Mouse (Mus musculus) midbrain, embryonic 13.5 days (tissue): Measurements from ENCODE around the gene Pts. TPM values are rescaled to one million over a fixed set of nuclear protein-coding genes. Genes with fewer than 3 reads are reported as not detected.

Experiments used
- ATAC-seq: fragments of 200-750 bp; cut with Nextera tagmentation; 2 replicates; pipeline ENCODE4 v1.8.0; 2017; ENCODE audit warnings: mild to moderate bottlenecking, moderate TSS enrichment, moderate library complexity
- H3K27ac ChIP-seq: fragments of 300-500 bp; sonication (generic); 2 replicates; pipeline ENCODE4 v1.5.1; 2015; ENCODE audit warnings: inconsistent platforms, mild to moderate bottlenecking, moderate library complexity
- H3K27me3 ChIP-seq: fragments of 300-500 bp; sonication (generic); 2 replicates; pipeline ENCODE4 v1.6.1; 2015; ENCODE audit warnings: mild to moderate bottlenecking, inconsistent platforms
- H3K36me3 ChIP-seq: fragments of 300-500 bp; sonication (generic); 2 replicates; pipeline ENCODE4 v1.6.1; 2015; ENCODE audit warnings: mild to moderate bottlenecking, inconsistent platforms
- H3K4me1 ChIP-seq: fragments of 300-500 bp; sonication (generic); replicated peaks from 2 replicates; pipeline ENCODE4 v1.6.1; 2015; ENCODE audit warnings: inconsistent platforms
- H3K4me2 ChIP-seq: fragments of 300-500 bp; sonication (generic); replicated peaks from 2 replicates; pipeline ENCODE4 v1.6.1; 2015; ENCODE audit warnings: moderate library complexity, mild to moderate bottlenecking, inconsistent platforms
- H3K4me3 ChIP-seq: fragments of 300-500 bp; sonication (generic); replicated peaks from 2 replicates; pipeline ENCODE4 v1.5.1; 2015; ENCODE audit warnings: mild to moderate bottlenecking, inconsistent platforms
- H3K9ac ChIP-seq: fragments of 300-500 bp; sonication (generic); replicated peaks from 2 replicates; pipeline ENCODE4 v1.6.1; 2015; ENCODE audit warnings: mild to moderate bottlenecking, inconsistent platforms
- H3K9me3 ChIP-seq: fragments of 300-500 bp; sonication (generic); 2 replicates; pipeline ENCODE4 v1.6.1; 2016; ENCODE audit warnings: mild to moderate bottlenecking, inconsistent platforms
- whole genome bisulfite sequencing: fragments of 180-500 bp; shearing (Covaris S2); methylation state at CpG from one replicate; pipeline ENCODE4 v1.1.7; 2015; 5-methylcytosine and 5-hydroxymethylcytosine counted together
- polyA plus RNA-seq: library from polyadenylated mRNA; unstranded; fragments of >200 nt; fragmentation: Nextera tagmentation; extraction: Ambion mirVana; gene quantifications from 2 replicates; pipeline ENCODE4 v1.2.1, GENCODE M21; 2015

Pts gene
- polyA plus RNA-seq, 1 experiment from 2014 or later, result 115 TPM

GRCm38 (mm10) chr9:50524936-50525335 is 3.6 kb downstream of the Pts start:
- Histone ChIP-seq H3K4me3 (no peak overlapping the region), H3K4me1 (peaks cover 15% of the 10 kb centered on the region), H3K27ac (no peak overlapping the region), H3K36me3 (peaks cover 17% of the 10 kb centered on the region), H3K9me3 (no peaks in the 10 kb centered on the region), H3K27me3 (no peaks in the 10 kb centered on the region), H3K4me2 (no peak overlapping the region), H3K9ac (no peak overlapping the region)
- WGBS, result 92% methylated on average over 5 of the region's 5 CpGs
- no peak for ATAC-seq

DNA sequence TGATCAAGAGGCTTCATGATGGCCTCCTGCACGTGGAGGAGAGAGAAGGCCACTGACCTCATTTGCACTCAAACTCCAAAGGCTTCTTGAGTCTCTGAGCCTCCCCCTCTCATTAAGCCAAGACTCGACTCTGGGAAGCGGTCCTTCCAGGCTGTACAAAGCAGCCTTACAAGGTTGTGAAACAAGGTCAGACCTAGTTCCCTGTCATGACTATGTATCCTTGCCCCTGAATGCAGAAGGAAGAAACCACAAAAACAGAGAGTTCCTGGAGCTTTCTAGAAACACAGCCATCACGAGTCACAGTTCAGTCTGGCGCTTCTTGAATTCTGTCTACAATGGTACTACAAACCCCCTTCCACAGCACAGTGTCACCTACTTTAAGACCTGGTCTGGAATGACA is 6.0 kb downstream of the Pts start:
- H3K27me3 ChIP-seq, result no peaks in the 10 kb centered on the region
- whole genome bisulfite sequencing, result 81% methylated on average over 5 of the region's 5 CpGs
- no peak overlapping the region for H3K4me2 ChIP-seq
- no peak overlapping the region for H3K9ac ChIP-seq
- H3K36me3 ChIP-seq, result peaks cover 17% of the 10 kb centered on the region
- H3K9me3 ChIP-seq, result no peaks in the 10 kb centered on the region
- H3K27ac ChIP-seq, result no peak overlapping the region
- ATAC-seq, result no peak
- H3K4me3 ChIP-seq, result no peak overlapping the region
- peaks cover 9% of the 10 kb centered on the region for H3K4me1 ChIP-seq

- H3K4me3 ChIP-seq, result no peak overlapping the region
- no peak for ATAC-seq
Measured at GRCm38 (mm10) chr9:50521562-50521961, 7.0 kb downstream of the Pts start.

DNA sequence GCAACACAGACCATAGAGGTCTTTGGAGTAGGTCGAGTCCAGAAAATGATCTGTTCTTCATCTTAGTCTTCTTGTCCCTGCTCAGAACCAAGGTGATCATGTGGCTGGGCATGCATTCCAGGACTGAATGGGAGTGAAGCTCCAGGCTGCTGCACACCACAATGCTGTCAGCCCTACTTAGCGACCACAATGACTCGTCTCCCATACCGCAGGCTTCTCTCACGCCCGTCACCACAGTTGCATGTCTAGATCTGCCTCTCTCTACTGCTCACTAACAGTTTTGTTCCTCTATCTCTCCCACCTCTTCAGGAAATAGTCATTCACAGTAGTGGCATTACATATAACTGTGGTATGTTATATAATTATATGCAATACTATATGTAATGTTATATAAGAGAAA is 7.8 kb downstream of the Pts start:
- Histone ChIP-seq H3K4me3 (no peak overlapping the region), H3K4me1 (no peaks in the 10 kb centered on the region), H3K4me2 (no peak overlapping the region), H3K27me3 (no peaks in the 10 kb centered on the region), H3K36me3 (peaks cover 17% of the 10 kb centered on the region), H3K9ac (no peak overlapping the region), H3K9me3 (no peaks in the 10 kb centered on the region), H3K27ac (no peak overlapping the region)
- ATAC-seq, result no peak
- 88% methylated on average over 6 of the region's 6 CpGs for WGBS

More at GRCm38 (mm10) chr9:50521562-50521961, 7.0 kb downstream of the Pts start:
- H3K27me3 ChIP-seq, result no peaks in the 10 kb centered on the region
- 65% methylated on average over 2 of the region's 2 CpGs for WGBS
- H3K4me2 ChIP-seq, result no peak overlapping the region
- H3K9ac ChIP-seq, result no peak overlapping the region
- H3K9me3 ChIP-seq, result no peaks in the 10 kb centered on the region
- peaks cover 17% of the 10 kb centered on the region for H3K36me3 ChIP-seq
- H3K4me1 ChIP-seq, result peaks cover under 1% of the 10 kb centered on the region; the same call in 1 of the 2 replicates
- H3K27ac ChIP-seq, result no peak overlapping the region

DNA sequence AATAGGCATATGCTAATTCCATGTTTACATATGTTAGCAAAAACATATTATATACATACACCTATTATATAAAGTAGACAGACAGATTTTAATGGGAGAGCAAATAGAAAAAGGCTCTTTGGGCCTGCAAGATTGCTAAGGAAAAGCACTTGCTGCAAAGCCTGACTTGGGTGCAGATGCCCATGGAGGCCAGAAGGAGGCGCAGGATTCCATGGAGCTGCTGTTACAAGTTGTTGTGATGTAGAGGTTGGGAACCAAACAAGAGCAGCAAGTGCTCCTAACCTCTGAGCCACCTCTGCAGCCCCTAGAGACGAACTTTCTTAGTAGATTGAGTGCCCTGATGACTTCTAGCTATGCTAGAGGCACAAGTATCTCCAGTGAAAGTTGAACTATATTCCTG is 9.7 kb downstream of the Pts start:
- H3K9me3 ChIP-seq, result no peaks in the 10 kb centered on the region
- H3K4me1 ChIP-seq, result no peaks in the 10 kb centered on the region
- 17% methylated on average over 2 of the region's 2 CpGs for whole genome bisulfite sequencing
- H3K4me2 ChIP-seq, result no peak overlapping the region
- no peak overlapping the region for H3K27ac ChIP-seq
- no peak overlapping the region for H3K4me3 ChIP-seq
- no peaks in the 10 kb centered on the region for H3K27me3 ChIP-seq
- no peak for ATAC-seq
- peaks cover 7% of the 10 kb centered on the region; the same call in 1 of the 2 replicates for H3K36me3 ChIP-seq
- H3K9ac ChIP-seq, result no peak overlapping the region

- Histone ChIP-seq H3K9ac (no peak overlapping the region), H3K4me2 (no peak overlapping the region), H3K4me3 (no peak overlapping the region), H3K27ac (no peak overlapping the region), H3K9me3 (no peaks in the 10 kb centered on the region), H3K4me1 (no peaks in the 10 kb centered on the region), H3K27me3 (no peaks in the 10 kb centered on the region), H3K36me3 (peaks cover under 1% of the 10 kb centered on the region; the same call in 1 of the 2 replicates)
- 94% methylated on average over 5 of the region's 5 CpGs for WGBS
- no peak for ATAC-seq
Measured at GRCm38 (mm10) chr9:50515462-50515861, 13.1 kb downstream of the Pts start.

- H3K4me3 ChIP-seq, result no peak overlapping the region
- H3K27me3 ChIP-seq, result no peaks in the 10 kb centered on the region
- H3K4me2 ChIP-seq, result no peak overlapping the region
- no peak overlapping the region for H3K9ac ChIP-seq
- ATAC-seq, result no peak
- H3K27ac ChIP-seq, result no peak overlapping the region
- no peaks in the 10 kb centered on the region for H3K9me3 ChIP-seq
- H3K36me3 ChIP-seq, result no peaks in the 10 kb centered on the region
- H3K4me1 ChIP-seq, result no peaks in the 10 kb centered on the region
- WGBS, result 83% methylated on average over 7 of the region's 7 CpGs
Measured at GRCm38 (mm10) chr9:50507570-50507969, 21.0 kb downstream of the Pts start.

DNA sequence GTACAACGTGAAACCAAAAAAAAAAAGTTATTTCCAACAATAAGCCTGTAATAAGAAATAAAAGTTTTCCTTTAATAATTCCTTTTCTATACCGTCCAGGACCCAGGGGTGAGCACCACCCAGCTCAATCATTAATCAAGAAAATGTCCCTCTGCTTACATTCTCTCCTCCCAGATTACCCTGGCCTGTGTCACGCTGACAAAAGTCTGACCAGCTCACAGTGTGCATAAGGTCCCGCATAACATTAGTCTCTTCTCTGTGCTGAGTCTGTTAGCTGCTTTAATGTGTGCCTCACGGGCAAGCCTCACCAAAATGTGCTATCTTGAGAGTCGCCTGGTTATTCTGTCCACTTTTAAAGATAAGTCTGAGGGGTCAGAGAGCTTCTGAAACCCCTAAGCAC is 23.1 kb downstream of the Pts start:
- H3K4me1 ChIP-seq, result peaks cover 6% of the 10 kb centered on the region; the same call in 1 of the 2 replicates
- H3K4me2 ChIP-seq, result no peak overlapping the region
- ATAC-seq, result no peak
- 62% methylated on average over 6 of the region's 6 CpGs for WGBS
- no peak overlapping the region for H3K9ac ChIP-seq
- no peak overlapping the region for H3K27ac ChIP-seq
- H3K27me3 ChIP-seq, result no peaks in the 10 kb centered on the region
- no peak overlapping the region for H3K4me3 ChIP-seq
- H3K9me3 ChIP-seq, result no peaks in the 10 kb centered on the region
- no peaks in the 10 kb centered on the region for H3K36me3 ChIP-seq

DNA sequence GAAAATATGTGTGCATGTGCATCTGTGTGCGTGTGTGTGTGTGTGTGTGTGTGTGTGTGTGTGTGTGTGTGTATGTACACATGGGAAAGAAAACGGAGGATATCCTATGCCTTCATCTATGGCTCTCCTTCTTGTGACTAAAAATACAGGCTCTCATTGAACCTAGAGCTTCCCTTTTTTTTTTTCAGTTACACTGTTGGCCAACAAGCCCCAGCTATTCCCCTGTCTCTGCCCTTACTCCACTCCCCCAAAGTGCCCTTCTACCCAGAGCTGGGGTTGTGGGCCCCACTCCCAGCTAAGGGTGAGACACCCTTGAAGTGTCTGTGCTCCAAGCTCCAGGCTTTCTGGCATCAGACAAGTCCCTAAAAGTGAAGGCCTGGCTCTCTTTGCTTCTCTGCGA is 25.6 kb downstream of the Pts start:
- no peak overlapping the region for H3K4me3 ChIP-seq
- ATAC-seq, result no peak
- no peak overlapping the region for H3K27ac ChIP-seq
- H3K36me3 ChIP-seq, result no peaks in the 10 kb centered on the region
- no peaks in the 10 kb centered on the region for H3K9me3 ChIP-seq
- H3K4me2 ChIP-seq, result no peak overlapping the region
- H3K4me1 ChIP-seq, result peaks cover 6% of the 10 kb centered on the region; the same call in 1 of the 2 replicates
- 89% methylated on average over 3 of the region's 3 CpGs for WGBS
- no peak overlapping the region for H3K9ac ChIP-seq
- no peaks in the 10 kb centered on the region for H3K27me3 ChIP-seq

GRCm38 (mm10) chr9:50500974-50501501 is 27.5 kb downstream of the Pts start:
- peak overlapping the region; percentile 33 for H3K4me3 ChIP-seq
- H3K9me3 ChIP-seq, result no peaks in the 10 kb centered on the region
- H3K27ac ChIP-seq, result peak overlapping the region; percentile 63; the same call in 1 of the 2 replicates
- H3K36me3 ChIP-seq, result no peaks in the 10 kb centered on the region
- no peaks in the 10 kb centered on the region for H3K27me3 ChIP-seq
- H3K9ac ChIP-seq, result peak overlapping the region; percentile 59
- H3K4me1 ChIP-seq, result peaks cover 18% of the 10 kb centered on the region
- H3K4me2 ChIP-seq, result peak overlapping the region; percentile 54
- 34% methylated on average over 14 of the region's 14 CpGs for WGBS
- ATAC-seq, result peak; percentile 83

GRCm38 (mm10) chr9:50500467-50500973 is 28.0 kb downstream of the Pts start:
- peak overlapping the region; percentile 63; the same call in 1 of the 2 replicates for H3K27ac ChIP-seq
- H3K9ac ChIP-seq, result peak overlapping the region; percentile 59
- 70% methylated on average over 15 of the region's 15 CpGs for WGBS

GRCm38 (mm10) chr9:50499781-50500180 is 28.7 kb downstream of the Pts start:
- no peak for ATAC-seq
- Histone ChIP-seq H3K9ac (no peak overlapping the region), H3K27me3 (no peaks in the 10 kb centered on the region), H3K4me2 (peak overlapping the region; percentile 54; the same call in 1 of the 2 replicates), H3K9me3 (no peaks in the 10 kb centered on the region), H3K4me1 (peaks cover 24% of the 10 kb centered on the region), H3K4me3 (no peak overlapping the region), H3K36me3 (no peaks in the 10 kb centered on the region), H3K27ac (no peak overlapping the region)
- WGBS, result 91% methylated on average over 3 of the region's 3 CpGs

More at GRCm38 (mm10) chr9:50500467-50500973, 28.0 kb downstream of the Pts start:
- peak overlapping the region; percentile 33 for H3K4me3 ChIP-seq
- H3K4me1 ChIP-seq, result peaks cover 23% of the 10 kb centered on the region
- ATAC-seq, result no peak
- no peaks in the 10 kb centered on the region for H3K9me3 ChIP-seq
- no peaks in the 10 kb centered on the region for H3K36me3 ChIP-seq
- H3K4me2 ChIP-seq, result peak overlapping the region; percentile 54
- no peaks in the 10 kb centered on the region for H3K27me3 ChIP-seq

GRCm38 (mm10) chr9:50498815-50499214 is 29.7 kb downstream of the Pts start:
- Histone ChIP-seq H3K4me3 (no peak overlapping the region), H3K36me3 (no peaks in the 10 kb centered on the region), H3K27me3 (no peaks in the 10 kb centered on the region), H3K27ac (no peak overlapping the region), H3K4me2 (no peak overlapping the region), H3K9me3 (no peaks in the 10 kb centered on the region), H3K4me1 (peaks cover 24% of the 10 kb centered on the region), H3K9ac (no peak overlapping the region)
- ATAC-seq, result no peak
- 84% methylated on average over 16 of the region's 16 CpGs for WGBS
